Comparison of ENCODE assay signal across 8 mouse cellular contexts in the genomic region with DNA sequence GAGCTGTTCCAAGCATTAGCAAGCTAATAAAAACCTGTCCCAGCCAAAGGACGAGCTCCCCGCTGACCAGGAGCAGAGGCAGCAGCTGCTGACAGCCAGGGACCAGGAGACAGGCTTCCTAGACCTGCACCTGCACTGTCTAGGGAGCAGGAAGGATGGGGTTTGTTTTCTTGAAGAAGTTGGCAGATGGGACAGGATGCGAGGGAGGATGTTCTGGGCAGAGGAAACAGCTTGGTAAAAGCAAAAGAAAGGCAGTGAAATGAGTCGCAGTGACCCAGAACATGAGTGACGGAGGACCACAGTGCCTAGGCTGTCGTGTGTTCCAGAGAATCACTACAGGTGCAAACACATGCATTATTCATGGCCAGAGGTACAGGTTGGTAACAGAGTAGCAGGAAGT. TPM values are rescaled to one million over a fixed set of nuclear protein-coding genes. Genes with fewer than 3 reads are reported as not detected.
DNase-seq lines count a peak whose midpoint lies in the region; ATAC-seq lines count a peak whose summit lies in the region.

No protein-coding gene starts in this region.

- 59% methylated on average over 6 of the region's 6 CpGs for WGBS in forebrain, embryonic 16.5 days

- H3K36me3 ChIP-seq in forebrain, embryonic 16.5 days (ENCODE audit: control insufficient read depth, insufficient read depth), result no peaks in the 10 kb centered on the region

- peak overlapping the region; percentile 16; the same call in 1 of the 2 replicates for H3K27ac ChIP-seq in brown adipose tissue, adult 24 weeks (replicated peaks; ENCODE audit: low read depth, low read length)
- H3K27ac ChIP-seq in forebrain, embryonic 16.5 days (ENCODE audit: low read length), result no peak overlapping the region

- peak; percentile 68 for ATAC-seq in CD4-positive, CD25-positive, alpha-beta regulatory T cell, adult 4 months
- ATAC-seq in forebrain, embryonic 16.5 days, result no peak

- no peak overlapping the region for H3K9ac ChIP-seq in forebrain, embryonic 16.5 days (replicated peaks; ENCODE audit: low read depth, low read length)

- H3K9me3 ChIP-seq in forebrain, embryonic 16.5 days (ENCODE audit: control insufficient read depth, low read length), result no peaks in the 10 kb centered on the region

- peak; percentile 5 for DNase-seq in kidney, adult 9 months
- no peak for DNase-seq in kidney, adult 18-20 months
- DNase-seq in lung, postnatal 14 days, result peak; percentile 31
- no peak for DNase-seq in embryo, embryonic 11 days
- no peak for DNase-seq in adrenal gland, adult 2 months

- H3K27me3 ChIP-seq in forebrain, embryonic 16.5 days (replicated peaks; ENCODE audit: control insufficient read depth, insufficient read depth, low read length), result no peaks in the 10 kb centered on the region

- no peak overlapping the region for H3K4me2 ChIP-seq in forebrain, embryonic 16.5 days (ENCODE audit: low read length)

- H3K4me3 ChIP-seq in brown adipose tissue, adult 24 weeks (ENCODE audit: insufficient read depth, low read depth, low read length), result no peak overlapping the region
- no peak overlapping the region for H3K4me3 ChIP-seq in forebrain, embryonic 16.5 days (replicated peaks; ENCODE audit: low read length)

- peaks cover 5% of the 10 kb centered on the region; the same call in 1 of the 2 replicates for H3K4me1 ChIP-seq in brown adipose tissue, adult 24 weeks (ENCODE audit: control insufficient read depth, insufficient read depth, insufficient read length, low read length)
- no peaks in the 10 kb centered on the region for H3K4me1 ChIP-seq in forebrain, embryonic 16.5 days (replicated peaks; ENCODE audit: control insufficient read depth, insufficient read depth, low read length)

RNA-seq across cellular contexts. Expression of gene Frmd6, which starts 27.7 kb away (rescaled TPM):
- 10 to 100 TPM; 20.8 to 28.4 TPM for polyA plus RNA-seq in CD4-positive, CD25-positive, alpha-beta regulatory T cell, adult 4 months (2017; shearing (Covaris generic))
- polyA plus RNA-seq in brown adipose tissue, adult 24 weeks (2012; ENCODE audit: insufficient read depth, insufficient read length, missing spikeins), result 5.0 and 5.9 TPM in 2 replicates
- 10 to 100 TPM; 55.3 to 72.0 TPM for total RNA-seq in adrenal gland, adult 2 months (2021)
- polyA plus RNA-seq in adrenal gland, adult 2 months (2012; rRNA removed), result 15.3 and 16.3 TPM in 2 replicates
- 12.5 and 16.6 TPM in 2 replicates for polyA plus RNA-seq in forebrain, embryonic 16.5 days (2015; fragmentation: Nextera tagmentation; extraction: Ambion mirVana)

Comparison
In these comparisons a context has a peak if more than half of its experiments do, and no peak if none do; other contexts are left out.
1. DNase-seq: peak in kidney, adult 9 months (single experiment) and lung, postnatal 14 days (single experiment); none in kidney, adult 18-20 months (single experiment), embryo, embryonic 11 days (single experiment) and adrenal gland, adult 2 months (single experiment).